Mouse (Mus musculus) bone marrow macrophage, adult 2 months (primary cell): ENCODE results near the gene Ldha.

Experiments
- CTCF ChIP-seq: IDR thresholded peaks from 2 replicates; pipeline ENCODE4 v1.5.1; 2012; ENCODE audit warnings: low read depth, mild to moderate bottlenecking, low read length, moderate library complexity
- POLR2A ChIP-seq: IDR thresholded peaks from 2 replicates; pipeline ENCODE4 v1.6.1; 2012; ENCODE audit warnings: mild to moderate bottlenecking, low read depth, low read length, borderline replicate concordance

- TF ChIP-seq CTCF (no peak), POLR2A (no peak)
These were observed 36.0 kb downstream of the Ldha start for GRCm38 (mm10) chr7:46877255-46877654.
